Mouse (Mus musculus) spleen, adult 2 months (tissue): Measurements from ENCODE around the gene Gapdhs. TPM values are rescaled to one million over a fixed set of nuclear protein-coding genes. Genes with fewer than 3 reads are reported as not detected.

Source experiments
- DNase-seq, 2 experiments: peaks; one replicate each; pipeline versions ENCODE4 v3.0.0 to v3.0.0-alpha.2; 2012 to 2021; ENCODE audit warnings: low spot score in 2 of 2, low read depth in 1 of 2
- H3K27ac ChIP-seq: fragments of 200-500 bp; 2 replicates; pipeline ENCODE4 v1.5.1; 2012; ENCODE audit warnings: low read length, inconsistent platforms; ENCODE audit not compliant: insufficient read depth
- H3K27me3 ChIP-seq: fragments of 200-500 bp; 2 replicates; pipeline ENCODE4 v1.6.1; 2012; ENCODE audit warnings: mild to moderate bottlenecking, moderate library complexity, low read length, inconsistent platforms; ENCODE audit not compliant: control insufficient read depth, insufficient read depth
- H3K36me3 ChIP-seq: fragments of 200-500 bp; 2 replicates; pipeline ENCODE4 v1.6.1; 2012; ENCODE audit warnings: mild to moderate bottlenecking, low read length, inconsistent platforms; ENCODE audit not compliant: control insufficient read depth, insufficient read depth
- H3K4me1 ChIP-seq: fragments of 200-500 bp; 2 replicates; pipeline ENCODE4 v1.6.1; 2011; ENCODE audit warnings: inconsistent platforms; ENCODE audit not compliant: control insufficient read depth, insufficient read depth, insufficient read length
- H3K4me3 ChIP-seq: fragments of 200-500 bp; 2 replicates; pipeline ENCODE4 v1.5.1; 2011; ENCODE audit warnings: mild to moderate bottlenecking, inconsistent platforms; ENCODE audit not compliant: insufficient read depth, insufficient read length; ENCODE audit errors: extremely low read depth
- CTCF ChIP-seq: fragments of 200-500 bp; IDR thresholded peaks from 2 replicates; pipeline ENCODE4 v1.5.1; 2011; ENCODE audit warnings: mild to moderate bottlenecking, inconsistent platforms; ENCODE audit not compliant: insufficient read depth, insufficient read length, insufficient replicate concordance; ENCODE audit errors: extremely low read depth
- POLR2A ChIP-seq: fragments of 200-500 bp; IDR thresholded peaks from 2 replicates; pipeline ENCODE4 v1.6.1; 2011; ENCODE audit warnings: low read depth, low read length, inconsistent platforms
- WGBS: fragments of 180-500 bp; shearing (Covaris S2); methylation state at CpG from one replicate; pipeline ENCODE4 v1.1.7; 2018; 5-methylcytosine and 5-hydroxymethylcytosine counted together
- polyA plus RNA-seq: library from polyadenylated mRNA; depleted of rRNA; stranded (reverse); fragments of >200 nt; gene quantifications from 2 replicates; pipeline ENCODE4 v1.2.3, GENCODE M21; 2012

The Gapdhs gene
- polyA plus RNA-seq, 1 experiment: not detected

DNA sequence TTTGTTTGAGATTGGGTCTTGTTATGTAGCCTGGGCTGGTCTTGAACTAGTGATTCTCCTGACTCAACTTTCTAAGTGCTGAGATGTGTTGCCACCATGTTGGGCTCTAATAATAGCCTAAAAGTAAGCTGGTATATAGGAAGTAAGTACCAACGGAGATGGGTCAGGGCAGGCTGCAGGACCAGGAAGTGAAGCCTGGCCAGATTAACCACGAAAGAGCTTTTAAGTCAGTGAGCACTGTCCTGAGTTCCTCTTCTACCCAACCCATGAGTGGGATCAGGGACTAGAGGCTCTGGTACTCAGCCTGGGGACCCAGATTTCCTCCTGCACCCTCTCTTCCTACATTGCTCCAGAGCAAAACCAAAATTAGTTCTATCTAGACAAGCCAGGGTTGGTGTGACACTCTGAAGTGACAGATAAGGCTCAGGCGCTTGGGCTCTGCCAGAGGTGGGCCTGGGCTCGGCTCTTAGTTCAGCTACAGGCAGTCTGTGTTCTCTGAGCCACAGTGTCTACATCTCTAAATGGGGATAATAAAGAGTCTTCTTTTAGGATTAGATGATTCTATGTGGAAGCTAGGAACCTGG, 18.4 kb upstream of the Gapdhs start:
- DNase-seq: no peak
- Histone ChIP-seq H3K36me3 (no peaks in the 10 kb centered on the region), H3K27ac (no peak overlapping the region), H3K27me3 (no peaks in the 10 kb centered on the region), H3K4me1 (no peaks in the 10 kb centered on the region), H3K4me3 (no peak overlapping the region)
- 23% methylated on average over 4 of the region's 4 CpGs for WGBS
- TF ChIP-seq POLR2A (no peak), CTCF (no peak)

DNA sequence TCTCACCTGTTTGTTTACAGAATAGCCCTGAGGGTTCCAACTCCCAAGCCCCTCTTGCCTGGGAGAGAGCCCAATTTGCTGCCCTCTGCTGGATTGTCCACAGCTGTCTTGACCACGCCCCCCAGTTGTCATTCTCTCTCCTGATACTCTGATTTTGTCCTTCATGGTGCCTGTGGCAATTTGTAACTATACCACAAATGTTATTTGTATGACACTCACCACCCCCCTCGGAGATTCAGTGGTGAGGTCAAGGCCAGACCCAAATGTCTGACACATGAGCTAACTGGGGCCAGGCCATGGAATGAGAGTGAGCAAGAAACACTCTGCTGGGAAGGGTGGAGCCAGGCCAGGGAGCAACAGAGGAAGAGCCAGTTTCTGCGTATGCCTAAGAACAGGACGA, 15.4 kb upstream of the Gapdhs start:
- peak in 1 of 2 experiments; percentile 19 for DNase-seq
- WGBS: 70% methylated on average over 4 of the region's 4 CpGs

DNA sequence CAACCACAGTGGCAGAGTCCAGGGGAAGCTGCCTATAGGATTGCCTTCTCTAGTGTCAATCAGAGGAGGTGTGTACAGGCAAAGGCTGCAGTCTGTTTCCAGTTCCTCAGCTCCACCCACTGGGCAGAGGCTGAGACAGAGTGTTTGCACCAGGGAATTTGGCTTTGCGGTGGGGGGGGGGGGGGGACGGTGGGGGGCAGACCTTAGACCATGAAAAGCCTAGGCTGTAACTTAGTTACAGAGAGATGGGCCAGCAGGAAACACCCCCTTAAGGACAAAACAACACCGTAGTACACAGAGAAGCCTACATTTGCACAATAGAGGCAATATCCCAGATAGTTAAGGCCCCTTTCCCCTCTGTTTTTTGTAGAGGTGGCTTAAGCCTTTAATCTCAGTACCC, 13.5 kb upstream of the Gapdhs start:
- no peak for DNase-seq
- Histone ChIP-seq H3K27me3 (no peaks in the 10 kb centered on the region), H3K4me1 (no peaks in the 10 kb centered on the region), H3K27ac (no peak overlapping the region), H3K36me3 (0 out of 2 replicates have a peak, but pooled peaks cover 1% of the 10 kb centered on the region), H3K4me3 (no peak overlapping the region)
- 65% methylated on average over 3 of the region's 3 CpGs for WGBS
- TF ChIP-seq CTCF (no peak), POLR2A (no peak)

More for the DNA sequence above, 15.4 kb upstream of the Gapdhs start:
- 0 out of 2 replicates have a peak, but pooled peaks cover 1% of the 10 kb centered on the region for H3K36me3 ChIP-seq
- no peak overlapping the region for H3K27ac ChIP-seq
- TF ChIP-seq CTCF (0 out of 2 replicates have a peak, but pooled peaks have one; percentile 13), POLR2A (no peak)
- H3K27me3 ChIP-seq: no peaks in the 10 kb centered on the region
- no peaks in the 10 kb centered on the region for H3K4me1 ChIP-seq
- H3K4me3 ChIP-seq: no peak overlapping the region

DNA sequence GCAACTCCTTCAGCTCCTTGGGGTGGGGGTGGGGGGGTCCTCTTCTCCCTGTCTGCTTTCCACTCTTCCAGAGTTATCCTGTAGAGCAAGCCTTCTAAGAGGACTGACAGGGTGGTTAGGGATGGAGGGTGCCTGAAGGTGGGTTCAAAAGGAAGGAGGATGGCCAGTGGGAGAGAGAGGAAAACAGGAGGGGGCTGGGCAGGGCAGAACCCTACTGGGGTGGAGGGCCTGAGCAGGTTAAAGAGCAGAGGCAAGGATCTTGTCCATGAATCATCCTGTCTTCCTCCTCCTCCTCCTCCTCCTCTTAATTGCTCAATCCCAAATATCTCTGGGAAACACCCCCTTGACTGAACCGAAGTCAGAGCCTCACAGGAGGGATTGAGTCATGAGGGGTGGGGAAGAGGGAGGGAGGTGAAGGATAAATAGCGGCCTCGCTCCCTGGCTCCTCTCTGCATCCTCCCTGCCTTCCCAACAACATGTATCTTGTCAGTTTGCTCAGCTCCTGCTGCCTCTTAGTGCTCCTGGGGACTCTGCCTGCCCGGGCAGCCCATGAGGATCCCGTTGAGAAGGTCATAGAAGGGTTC, 7.7 kb upstream of the Gapdhs start, which contains the start of gene Sbsn:
Sbsn (plus strand) TSS at position 386 of the 584 bp plus-strand sequence.
- Histone ChIP-seq H3K27me3 (no peaks in the 10 kb centered on the region), H3K36me3 (0 out of 2 replicates have a peak, but pooled peaks cover 1% of the 10 kb centered on the region), H3K4me1 (no peaks in the 10 kb centered on the region), H3K4me3 (no peak within 1 kb of the TSS), H3K27ac (no peak within 1 kb of the TSS)
- 77% methylated on average over 5 of the region's 5 CpGs for WGBS
- no peak for DNase-seq
- TF ChIP-seq POLR2A (no peak), CTCF (no peak)

DNA sequence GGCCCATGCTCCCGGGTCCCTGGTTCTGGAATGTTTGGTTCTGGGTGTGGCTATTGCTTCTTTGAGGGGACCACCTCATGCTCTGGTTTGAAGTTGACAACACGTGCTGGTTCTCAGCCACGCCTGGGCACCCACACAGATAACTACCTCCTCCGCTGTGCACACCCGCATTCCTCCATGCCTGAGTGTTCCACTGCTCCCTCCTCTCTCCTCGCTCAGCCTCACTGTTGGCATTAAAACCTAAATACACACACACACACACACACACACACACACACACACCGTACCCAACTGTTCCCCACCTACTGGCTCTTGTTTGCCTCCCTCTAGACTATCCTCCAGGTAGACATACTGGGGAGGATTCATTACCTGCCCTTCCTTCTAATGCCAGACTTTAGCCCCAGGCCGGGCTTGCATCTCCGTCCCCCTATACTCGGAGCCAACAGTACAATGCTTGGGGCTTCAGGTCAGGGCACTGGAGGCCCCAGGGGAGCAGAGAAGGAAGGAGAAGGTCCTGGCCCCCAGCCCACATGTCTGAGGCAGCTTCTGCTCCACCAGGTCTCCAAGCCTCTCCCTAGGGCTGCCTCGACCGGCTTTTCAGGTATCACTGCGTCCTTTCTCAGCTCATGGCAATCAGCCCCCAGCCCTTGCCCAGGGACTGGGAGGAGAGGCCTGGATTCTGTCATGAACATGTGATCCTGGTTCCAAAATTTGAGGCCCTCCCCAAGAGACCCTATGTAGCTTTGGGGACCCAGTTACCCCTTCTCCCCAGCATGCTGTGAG, 6.5 kb upstream of the Gapdhs start:
- no peak overlapping the region for H3K27ac ChIP-seq
- WGBS: 88% methylated on average over 13 of the region's 13 CpGs
- no peaks in the 10 kb centered on the region for H3K4me1 ChIP-seq
- H3K27me3 ChIP-seq: no peaks in the 10 kb centered on the region
- TF ChIP-seq CTCF: no peak
- no peak for TF ChIP-seq POLR2A
- H3K36me3 ChIP-seq: no peaks in the 10 kb centered on the region
- H3K4me3 ChIP-seq: no peak overlapping the region
- no peak for DNase-seq

DNA sequence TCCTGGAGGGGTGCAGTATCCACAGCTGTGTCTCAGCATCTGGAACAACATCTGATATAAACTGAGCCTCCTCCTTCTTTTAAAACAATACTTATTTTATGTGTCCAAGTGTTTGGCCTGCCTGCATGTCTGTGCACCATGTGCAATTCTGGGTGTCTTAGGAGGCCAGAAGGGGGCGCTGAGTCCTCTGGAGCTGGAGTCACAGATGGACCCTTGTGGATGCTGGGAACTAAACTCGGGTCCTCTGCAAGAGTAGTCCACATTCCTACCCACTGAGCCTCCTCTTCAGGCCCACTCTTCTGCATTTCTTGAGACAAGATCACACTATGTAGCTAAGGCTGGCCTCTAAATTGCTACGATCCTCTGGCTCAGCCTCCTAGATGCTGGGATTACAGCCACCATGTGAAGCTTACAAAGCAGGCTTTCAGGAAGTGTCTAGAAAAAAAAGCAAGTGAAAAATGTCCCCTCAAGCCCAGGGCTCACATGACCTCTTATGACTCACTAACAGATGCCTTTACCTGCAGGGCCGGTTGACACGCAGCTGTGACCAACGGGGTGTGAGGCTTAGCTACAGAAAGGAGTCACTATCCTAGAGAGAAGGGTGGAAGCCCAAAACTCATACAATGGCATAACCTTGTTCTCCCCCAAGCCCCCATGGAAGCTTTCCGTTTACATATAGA, 4.2 kb upstream of the Gapdhs start:
- no peaks in the 10 kb centered on the region for H3K4me1 ChIP-seq
- H3K36me3 ChIP-seq: no peaks in the 10 kb centered on the region
- H3K4me3 ChIP-seq: no peak overlapping the region
- no peaks in the 10 kb centered on the region for H3K27me3 ChIP-seq
- no peak overlapping the region for H3K27ac ChIP-seq
- DNase-seq: no peak
- TF ChIP-seq CTCF (no peak), POLR2A (no peak)
- 77% methylated on average over 7 of the region's 7 CpGs for whole genome bisulfite sequencing
